8 mouse cellular contexts compared by ENCODE assay signal in the genomic region with DNA sequence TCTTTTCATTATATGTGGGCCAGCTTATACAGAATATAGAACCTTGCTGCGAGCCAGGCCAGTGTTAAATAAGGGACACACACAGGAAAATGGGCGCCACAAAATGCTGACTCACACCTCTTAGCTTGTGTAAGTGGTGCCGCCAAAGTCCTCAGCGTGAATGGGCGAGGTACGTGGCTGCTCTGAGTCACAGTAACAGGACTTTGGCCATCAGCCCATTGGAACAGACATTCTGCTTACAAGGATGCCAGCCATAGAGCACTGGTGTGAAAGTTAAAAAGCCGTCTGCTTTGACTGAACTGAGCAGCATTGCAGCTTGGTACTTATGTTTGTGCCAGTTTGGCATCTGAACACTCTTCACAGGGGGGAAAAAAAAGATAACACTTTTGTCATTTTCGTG.
A peak's percentile ranks its signal among the peaks of the same experiment; 100 is the strongest.
DNase-seq lines count a peak whose midpoint lies in the region; ATAC-seq and TF ChIP-seq lines count a peak whose summit lies in the region.
"Had no signal": no experiment of that assay in that cellular context is flagged by ENCODE, and none has a peak within 500 bp of the region (broad histone marks: within the 10 kb centered on the region; RNA-seq: fewer than 3 reads in every experiment).

No protein-coding gene starts in this region.

- H3K4me2 ChIP-seq in heart, embryonic 14.5 days (ENCODE audit: low read length): no peak overlapping the region
- H3K4me2 ChIP-seq: embryonic facial prominence, embryonic 12.5 days had no signal

- no peaks in the 10 kb centered on the region for H3K9me3 ChIP-seq in heart, embryonic 14.5 days (ENCODE audit: control insufficient read depth, low read length)
- H3K9me3 ChIP-seq: embryonic facial prominence, embryonic 12.5 days had no signal

- H3K4me3 ChIP-seq in C2C12 (ENCODE audit: insufficient read depth, poor library complexity, severe bottlenecking): no peak overlapping the region
- H3K4me3 ChIP-seq in heart, embryonic 14.5 days (ENCODE audit: control insufficient read depth in 1 of 2, insufficient read depth in 1 of 2, low read depth in 1 of 2, low read length in 2 of 2): no peak overlapping the region
- H3K4me3 ChIP-seq: embryonic facial prominence, embryonic 12.5 days had no signal

- H3K79me3 ChIP-seq in C2C12 (ENCODE audit: low read depth): no peaks in the 10 kb centered on the region

- TF ChIP-seq CTCF in C2C12 (IDR thresholded peaks at IDR 0.05; ENCODE audit: control insufficient read depth, insufficient read depth, insufficient read length): no peak

- H3K4me1 ChIP-seq in heart, embryonic 14.5 days (ENCODE audit: control insufficient read depth in 2 of 2, insufficient read depth in 2 of 2, low read length in 2 of 2): peaks cover 0 to 9% of the 10 kb centered on the region in 2 experiments; a peak in 1 of 4 replicates
- H3K4me1 ChIP-seq: embryonic facial prominence, embryonic 12.5 days had no signal

- H3K36me3 ChIP-seq in C2C12 (ENCODE audit: control insufficient read depth, insufficient read depth): no peaks in the 10 kb centered on the region
- no peaks in the 10 kb centered on the region for H3K36me3 ChIP-seq in heart, embryonic 14.5 days (ENCODE audit: control insufficient read depth, insufficient read depth, low read length)
- H3K36me3 ChIP-seq: embryonic facial prominence, embryonic 12.5 days had no signal

- peak; percentile 94 for DNase-seq in NIH3T3 (ENCODE audit: low read depth)
- DNase-seq in cerebellum, postnatal 25 days: peak; percentile 83 to 93
- peak; percentile 61 to 66 for DNase-seq in layer of hippocampus, postnatal 36 days

- WGBS in heart, embryonic 14.5 days: 28% methylated on average over 8 of the region's 8 CpGs

- no peak overlapping the region for H3ac ChIP-seq in C2C12 (ENCODE audit: control insufficient read depth, insufficient read length, low read depth)

- H3K9ac ChIP-seq in heart, embryonic 14.5 days (ENCODE audit: low read length): no peak overlapping the region
- H3K9ac ChIP-seq: embryonic facial prominence, embryonic 12.5 days had no signal

- no peak overlapping the region for H3K27ac ChIP-seq in heart, embryonic 14.5 days (replicated peaks in 1 of 2; ENCODE audit: control insufficient read depth in 1 of 2, insufficient read depth in 1 of 2, low read depth in 2 of 2, low read length in 2 of 2)
- H3K27ac ChIP-seq: embryonic facial prominence, embryonic 12.5 days had no signal

- no peaks in the 10 kb centered on the region for H3K79me2 ChIP-seq in C2C12 (ENCODE audit: control insufficient read depth, insufficient read depth)

- H3K27me3 ChIP-seq in C2C12 (ENCODE audit: control insufficient read depth, insufficient read depth, insufficient read length): no peaks in the 10 kb centered on the region
- no peaks in the 10 kb centered on the region for H3K27me3 ChIP-seq in heart, embryonic 14.5 days (ENCODE audit: control insufficient read depth, insufficient read depth, low read length)
- H3K27me3 ChIP-seq: embryonic facial prominence, embryonic 12.5 days had no signal

- ATAC-seq in heart, embryonic 14.5 days (ENCODE audit: insufficient number of reproducible peaks, insufficient read depth, low FRiP score, low read depth): peak; percentile 73
- ATAC-seq in megakaryocyte progenitor cell, adult 5-6 weeks (replicated peaks; ENCODE audit: poor library complexity): peak; percentile 86
- no peak for ATAC-seq in monocyte, adult 5-6 weeks (replicated peaks; ENCODE audit: insufficient number of reproducible peaks, low FRiP score, low TSS enrichment, poor library complexity, severe bottlenecking)

TF ChIP-seq in C2C12, 6 proteins besides CTCF, POLR2A, EP300 and RAD21:
- TF ChIP-seq MYOD1 (IDR thresholded peaks at IDR 0.05; ENCODE audit: control insufficient read depth, insufficient read length, low read depth) (peak; percentile 41), MYOG (IDR thresholded peaks at IDR 0.05; ENCODE audit: control insufficient read depth, extremely low read depth, insufficient read length) (no peak), MAX (IDR thresholded peaks at IDR 0.05) (peak; percentile 79), CEBPB (IDR thresholded peaks at IDR 0.05; ENCODE audit: low read depth) (peak; percentile 67), FOSL1 (IDR thresholded peaks at IDR 0.05; ENCODE audit: insufficient read depth, low read length, poor library complexity, severe bottlenecking) (peak; percentile 79), USF1 (IDR thresholded peaks at IDR 0.05; ENCODE audit: low read depth) (no peak)
